Mouse (Mus musculus) MEL (cell line): Measurements from ENCODE around the gene Sept8. TPM values are rescaled to one million over a fixed set of nuclear protein-coding genes. Genes with fewer than 3 reads are reported as not detected.

Experiments
- DNase-seq: peaks from one replicate; pipeline ENCODE4 v3.0.0; 2011; ENCODE audit warnings: low read depth, low spot score
- H3K27ac ChIP-seq: 2 replicates; pipeline ENCODE4 v1.5.1; 2012; ENCODE audit warnings: low read depth, mild to moderate bottlenecking, control low read depth, low read length, moderate library complexity; ENCODE audit not compliant: control insufficient read depth
- H3K27me3 ChIP-seq, 2 experiments: fragments of 150-350 bp in 1 of 2; sonication (generic) in 1 of 2; 2 replicates each; pipeline ENCODE4 v1.6.1; 2012; ENCODE audit warnings: low read length in 2 of 2, mild to moderate bottlenecking in 2 of 2, improper control_type of control experiment in 1 of 2, moderate library complexity in 1 of 2; ENCODE audit not compliant: insufficient read depth in 2 of 2, control insufficient read depth in 1 of 2
- H3K36me3 ChIP-seq, 2 experiments: 2 replicates each; pipeline ENCODE4 v1.6.1; 2012 to 2014; ENCODE audit warnings: low read length in 2 of 2, improper control_type of control experiment in 1 of 2, inconsistent platforms in 1 of 2, mild to moderate bottlenecking in 1 of 2; ENCODE audit not compliant: insufficient read depth in 2 of 2, control insufficient read depth in 1 of 2
- H3K4me1 ChIP-seq, 2 experiments: fragments of 150-350 bp in 1 of 2; sonication (generic) in 1 of 2; 2 replicates each; pipeline ENCODE4 v1.6.1; 2012; ENCODE audit warnings: low read length in 2 of 2, improper control_type of control experiment in 1 of 2, mild to moderate bottlenecking in 1 of 2; ENCODE audit not compliant: insufficient read depth in 2 of 2, control insufficient read depth in 1 of 2
- H3K4me3 ChIP-seq, 2 experiments: fragments of 150-350 bp in 1 of 2; sonication (generic) in 1 of 2; 2 replicates each; pipeline ENCODE4 v1.5.1; 2012; ENCODE audit warnings: low read depth in 2 of 2, low read length in 2 of 2, mild to moderate bottlenecking in 2 of 2, moderate library complexity in 2 of 2, control low read depth in 1 of 2, improper control_type of control experiment in 1 of 2; ENCODE audit not compliant: control insufficient read depth in 1 of 2, insufficient read depth in 1 of 2
- H3K79me2 ChIP-seq: 2 replicates; pipeline ENCODE4 v1.6.1; 2012; ENCODE audit warnings: mild to moderate bottlenecking, low read length, moderate library complexity; ENCODE audit not compliant: control insufficient read depth, poor library complexity, insufficient read depth
- H3K9ac ChIP-seq: 2 replicates; pipeline ENCODE4 v1.6.1; 2012; ENCODE audit warnings: low read depth, mild to moderate bottlenecking, control low read depth, low read length, moderate library complexity; ENCODE audit not compliant: control insufficient read depth, poor library complexity, severe bottlenecking
- H3K9me3 ChIP-seq: fragments of 150-350 bp; sonication (generic); replicated peaks from 2 replicates; pipeline ENCODE4 v1.6.1; 2012; ENCODE audit warnings: mild to moderate bottlenecking, low read length, improper control_type of control experiment, moderate library complexity; ENCODE audit not compliant: insufficient read depth
- BHLHE40 ChIP-seq: IDR thresholded peaks from 2 replicates; pipeline ENCODE4 v1.6.1; 2012; ENCODE audit warnings: low read depth, mild to moderate bottlenecking, inconsistent platforms, low read length, improper control_type of control experiment, borderline replicate concordance
- CHD2 ChIP-seq: IDR thresholded peaks from 2 replicates; pipeline ENCODE4 v1.6.1; 2011; ENCODE audit warnings: low read length, improper control_type of control experiment
- EP300 ChIP-seq, 2 experiments: IDR thresholded peaks; 2 replicates each; pipeline ENCODE4 v1.6.1; 2011; ENCODE audit warnings: improper control_type of control experiment in 2 of 2, low read length in 2 of 2, low read depth in 1 of 2, mild to moderate bottlenecking in 1 of 2
- ETS1 ChIP-seq: IDR thresholded peaks from 2 replicates; pipeline ENCODE4 v1.6.1; 2012; ENCODE audit warnings: low read depth, mild to moderate bottlenecking, inconsistent platforms, low read length, improper control_type of control experiment, moderate library complexity
- JUND ChIP-seq: IDR thresholded peaks from 2 replicates; pipeline ENCODE4 v1.6.1; 2011; ENCODE audit warnings: low read depth, mild to moderate bottlenecking, improper control_type of control experiment, low read length
- KAT2A ChIP-seq: conservative IDR thresholded peaks from 2 replicates; pipeline ENCODE4 v1.6.1; 2012; ENCODE audit warnings: low read depth, low read length, improper control_type of control experiment, inconsistent platforms
- MAFK ChIP-seq: IDR thresholded peaks from 2 replicates; pipeline ENCODE4 v1.6.1; 2011; ENCODE audit warnings: low read depth, mild to moderate bottlenecking, low read length, improper control_type of control experiment, borderline replicate concordance
- MAX ChIP-seq: IDR thresholded peaks from 2 replicates; pipeline ENCODE4 v1.6.1; 2011; ENCODE audit warnings: low read length, improper control_type of control experiment
- MYB ChIP-seq: IDR thresholded peaks from 2 replicates; pipeline ENCODE4 v1.6.1; 2011; ENCODE audit warnings: mild to moderate bottlenecking, low read depth, low read length, improper control_type of control experiment
- MYC ChIP-seq: IDR thresholded peaks from 2 replicates; pipeline ENCODE4 v1.6.1; 2011; ENCODE audit warnings: low read depth, mild to moderate bottlenecking, low read length, improper control_type of control experiment, moderate library complexity
- POLR2A ChIP-seq, 2 experiments: IDR thresholded peaks; 2 replicates each; pipeline ENCODE4 v1.6.1; 2011 to 2012; ENCODE audit warnings: low read length in 2 of 2, mild to moderate bottlenecking in 2 of 2, control low read depth in 1 of 2, improper control_type of control experiment in 1 of 2, low read depth in 1 of 2, moderate library complexity in 1 of 2; ENCODE audit not compliant: control insufficient read depth in 1 of 2, insufficient read depth in 1 of 2, poor library complexity in 1 of 2
- POLR2AphosphoS2 ChIP-seq: IDR thresholded peaks from 2 replicates; pipeline ENCODE4 v1.6.1; 2011; ENCODE audit warnings: low read length, improper control_type of control experiment
- RCOR1 ChIP-seq: IDR thresholded peaks from 2 replicates; pipeline ENCODE4 v1.6.1; 2012; ENCODE audit warnings: low read depth, mild to moderate bottlenecking, inconsistent platforms, low read length, improper control_type of control experiment
- SMC3 ChIP-seq: IDR thresholded peaks from 2 replicates; pipeline ENCODE4 v1.6.1; 2011; ENCODE audit warnings: low read depth, low read length, improper control_type of control experiment
- TAL1 ChIP-seq: IDR thresholded peaks from 2 replicates; pipeline ENCODE4 v1.6.1; 2012; ENCODE audit warnings: mild to moderate bottlenecking, inconsistent platforms, low read length, moderate library complexity, mixed read lengths
- TBP ChIP-seq: IDR thresholded peaks from 2 replicates; pipeline ENCODE4 v1.8.0; 2011; ENCODE audit warnings: low read depth, low read length, improper control_type of control experiment
- UBTF ChIP-seq: IDR thresholded peaks from 2 replicates; pipeline ENCODE4 v1.6.1; 2012; ENCODE audit warnings: low read depth, mild to moderate bottlenecking, inconsistent platforms, low read length, improper control_type of control experiment, moderate library complexity, borderline replicate concordance; ENCODE audit not compliant: insufficient read depth
- USF1 ChIP-seq: IDR thresholded peaks from 2 replicates; pipeline ENCODE4 v1.6.1; 2014; ENCODE audit warnings: low read depth, mild to moderate bottlenecking, inconsistent platforms, low read length, improper control_type of control experiment, moderate library complexity
- USF2 ChIP-seq, 2 experiments: IDR thresholded peaks; 2 replicates each; pipeline ENCODE4 v1.6.1; 2011 to 2012; ENCODE audit warnings: improper control_type of control experiment in 2 of 2, low read length in 2 of 2, borderline replicate concordance in 1 of 2, inconsistent platforms in 1 of 2, low read depth in 1 of 2, mild to moderate bottlenecking in 1 of 2; ENCODE audit not compliant: insufficient read depth in 1 of 2
- ZC3H11A ChIP-seq: IDR thresholded peaks from 2 replicates; pipeline ENCODE4 v1.6.1; 2012; ENCODE audit warnings: low read depth, mild to moderate bottlenecking, inconsistent platforms, low read length, improper control_type of control experiment
- ZKSCAN1 ChIP-seq: IDR thresholded peaks from 2 replicates; pipeline ENCODE4 v1.6.1; 2012; ENCODE audit warnings: low read depth, mild to moderate bottlenecking, inconsistent platforms, low read length, improper control_type of control experiment, moderate library complexity
- polyA plus RNA-seq, 2 experiments: library from polyadenylated mRNA; stranded (reverse) in 1 of 2; unstranded in 1 of 2; fragments of >175 nt in 1 of 2; fragments of >200 nt in 1 of 2; gene quantifications; 2 replicates each; pipeline versions ENCODE4 v1.2.1 to v1.2.4; 2012; ENCODE audit warnings: low replicate concordance in 2 of 2, low read depth in 1 of 2; ENCODE audit not compliant: insufficient read length in 2 of 2, insufficient read depth in 1 of 2, missing spikeins in 1 of 2
- total RNA-seq: library from RNA; depleted of rRNA; stranded (reverse); fragments of 300-350 nt; gene quantifications from 2 replicates; pipeline ENCODE4 v1.2.3, GENCODE M21; 2012

The Sept8 gene
- total and polyA plus RNA-seq, 3 experiments, result 196 to 294 (median 278) TPM

GRCm38 (mm10) chr11:53489421-53489820 lies 29.6 kb upstream of the Sept8 start:
- Histone ChIP-seq H3K4me1 (no peaks in the 10 kb centered on the region; a peak in 1 of 4 replicates), H3K9ac (no peak overlapping the region), H3K79me2 (no peaks in the 10 kb centered on the region), H3K27me3 (no peaks in the 10 kb centered on the region), H3K36me3 (peaks cover 0 to under 1% of the 10 kb centered on the region in 2 experiments; a peak in 2 of 4 replicates), H3K9me3 (no peaks in the 10 kb centered on the region), H3K4me3 (no peak overlapping the region), H3K27ac (no peak overlapping the region)
- DNase-seq, result no peak
- TF ChIP-seq MAX, result no peak
- no peak for TF ChIP-seq MAFK
- TF ChIP-seq MYC, result no peak
- TF ChIP-seq ETS1, result no peak
- no peak for TF ChIP-seq ZKSCAN1
- TF ChIP-seq TAL1, result no peak
- no peak for TF ChIP-seq KAT2A
- no peak for TF ChIP-seq POLR2AphosphoS2
- TF ChIP-seq ZC3H11A, result no peak

GRCm38 (mm10) chr11:53491954-53492401 lies 27.1 kb upstream of the Sept8 start:
- Histone ChIP-seq H3K79me2 (no peaks in the 10 kb centered on the region), H3K9me3 (no peaks in the 10 kb centered on the region), H3K4me1 (no peaks in the 10 kb centered on the region), H3K36me3 (no peaks in the 10 kb centered on the region; a peak in 1 of 4 replicates), H3K27me3 (no peaks in the 10 kb centered on the region), H3K27ac (no peak overlapping the region), H3K9ac (no peak overlapping the region), H3K4me3 (no peak overlapping the region)
- TF ChIP-seq CHD2 (no peak), TAL1 (no peak), USF2 (IDR thresholded peaks at IDR 0.05; ENCODE audit: borderline replicate concordance in 1 of 2, insufficient read depth in 1 of 2, low read depth in 1 of 2, low read length in 2 of 2) (no peak), UBTF (no peak), JUND (no peak), BHLHE40 (no peak), POLR2A (IDR thresholded peaks at IDR 0.05; ENCODE audit: control insufficient read depth in 1 of 2, insufficient read depth in 1 of 2, low read depth in 1 of 2, low read length in 2 of 2, poor library complexity in 1 of 2) (no peak), USF1 (no peak), MAX (no peak), KAT2A (no peak), SMC3 (no peak), MAFK (no peak), TBP (no peak), POLR2AphosphoS2 (no peak), EP300 (IDR thresholded peaks at IDR 0.05; ENCODE audit: low read depth in 1 of 2, low read length in 2 of 2) (no peak), ETS1 (no peak), ZKSCAN1 (no peak), MYB (no peak), RCOR1 (no peak)
- no peak for DNase-seq
